Mouse (Mus musculus): Measurements from ENCODE around the gene 1700013G24Rik.
"Not testable (repeated sequence)": the region's sequence is repeated elsewhere in the genome, so short reads cannot be mapped to it uniquely, and the experiment has no call there.

The 1700013G24Rik gene

DNA sequence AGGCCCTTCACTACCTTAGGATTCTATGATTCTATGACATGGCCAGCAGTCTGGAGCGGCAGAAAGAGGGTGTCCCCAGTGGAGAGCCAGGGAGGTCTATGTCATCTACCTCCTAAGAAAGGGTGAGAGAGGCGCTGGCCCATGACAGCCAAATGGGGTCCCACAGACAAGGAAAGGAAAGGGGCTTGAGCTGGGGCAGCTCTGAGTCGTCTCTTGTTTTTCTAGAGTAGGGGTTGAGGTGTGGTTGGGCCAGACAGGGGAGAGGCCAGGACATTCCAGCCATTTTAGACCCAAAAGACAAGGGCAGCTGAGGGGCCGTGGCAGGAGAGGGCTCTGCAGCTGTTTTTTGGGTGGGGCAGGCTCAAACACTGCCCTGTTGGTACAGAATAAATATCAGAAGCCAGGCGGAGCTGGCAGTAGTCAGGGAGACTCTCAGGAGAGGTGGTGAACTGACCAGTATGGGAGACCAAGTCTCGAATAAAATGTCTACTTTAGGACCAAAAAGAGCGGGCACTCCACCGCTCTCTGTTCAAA, at the start of gene 1700013G24Rik:
Gene 1700013G24Rik (plus strand): TSS at position 51 of the 534 bp plus-strand sequence.
- no peak for DNase-seq (ENCODE audit: low read depth)

DNA sequence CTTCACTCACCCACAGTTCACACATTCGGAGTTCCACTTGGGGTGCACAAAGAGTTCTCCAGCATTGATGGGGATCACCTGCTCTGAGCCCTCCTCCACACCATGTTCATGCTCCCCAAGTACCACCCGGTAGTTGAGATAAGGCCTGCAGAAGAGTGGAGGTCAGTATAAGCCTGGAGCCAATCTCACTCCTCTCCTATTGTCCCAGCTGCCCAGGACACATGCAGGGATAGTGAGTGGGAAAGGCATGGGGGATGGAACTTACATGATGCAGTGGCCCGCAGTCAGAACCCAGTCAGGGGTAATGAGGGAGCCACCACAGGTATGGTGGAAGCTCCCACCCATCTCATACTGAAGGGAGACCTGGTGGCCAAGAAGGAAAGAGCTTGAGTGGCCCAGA, 47.5 kb upstream of the 1700013G24Rik start:
- DNase-seq (ENCODE audit: low read depth) = no peak

DNA sequence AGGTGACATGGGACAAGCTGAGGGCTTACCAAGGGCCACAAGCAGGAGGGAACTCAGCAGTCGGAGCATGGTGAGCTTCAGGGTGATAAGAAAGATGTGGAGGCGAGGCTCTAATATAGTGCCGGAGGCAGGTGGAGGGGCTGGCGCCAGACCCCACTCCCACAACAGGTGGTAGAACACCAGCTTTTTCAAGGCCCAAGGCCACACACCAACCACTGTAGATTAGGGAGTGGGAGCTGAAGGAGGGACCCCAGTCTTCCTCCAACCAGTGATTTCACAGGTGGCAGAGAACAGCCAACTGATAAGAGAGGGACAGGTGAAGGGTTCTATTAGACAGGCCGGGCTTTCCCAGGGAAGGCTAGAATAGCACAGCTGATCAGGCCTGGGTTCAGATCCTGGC, 43.4 kb upstream of the 1700013G24Rik start, which contains the start of gene Cela3a:
Gene Cela3a (minus strand): TSS at position 101 of the 400 bp plus-strand sequence.
- no peak for DNase-seq (ENCODE audit: low read depth)

DNA sequence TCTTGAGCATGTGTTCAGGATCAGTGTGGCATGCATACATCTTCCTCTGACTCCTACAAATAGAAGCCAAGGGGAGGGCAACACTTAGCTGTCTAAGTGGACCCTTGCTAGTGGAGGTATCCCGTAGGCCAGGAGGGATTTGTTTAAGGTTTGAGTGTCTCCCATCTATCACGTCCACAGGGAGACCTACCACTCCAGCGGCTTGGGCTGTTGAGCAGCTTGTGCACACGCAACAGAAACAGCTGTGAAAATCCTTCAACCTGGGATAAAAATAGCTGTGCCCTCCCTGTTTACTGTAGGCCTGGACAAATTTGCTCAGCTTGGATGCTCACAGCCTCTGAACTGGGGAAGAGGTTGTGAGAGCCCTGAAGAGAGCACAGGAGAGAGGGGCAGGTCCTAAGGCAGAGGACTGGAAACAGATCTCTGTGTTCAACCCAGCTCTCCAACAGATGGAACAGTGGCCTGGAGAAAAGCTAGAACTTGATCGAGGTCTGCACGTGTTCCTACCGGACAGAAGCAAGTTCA, 40.8 kb upstream of the 1700013G24Rik start:
- DNase-seq (ENCODE audit: low read depth) = not testable (repeated sequence)

DNA sequence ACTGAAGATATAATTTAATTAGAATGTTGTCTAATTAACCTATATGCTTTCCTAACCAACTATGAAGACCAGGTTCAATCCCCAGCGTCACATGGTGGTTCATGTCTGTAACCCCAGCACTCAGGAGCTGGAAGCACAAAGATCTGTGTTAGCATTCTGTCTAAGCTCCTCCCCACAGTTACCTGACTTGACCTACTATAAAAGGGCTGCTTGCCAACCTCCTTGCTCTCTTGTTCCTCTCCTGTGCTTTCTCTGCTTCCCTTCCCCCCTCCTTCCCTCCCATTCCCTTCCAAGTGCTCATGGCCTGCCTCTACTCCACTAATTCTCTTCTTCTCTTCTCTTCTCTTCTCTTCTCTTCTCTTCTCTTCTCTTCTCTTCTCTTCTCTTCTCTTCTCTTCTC, 38.1 kb upstream of the 1700013G24Rik start:
- no peak for DNase-seq (ENCODE audit: low read depth)

DNA sequence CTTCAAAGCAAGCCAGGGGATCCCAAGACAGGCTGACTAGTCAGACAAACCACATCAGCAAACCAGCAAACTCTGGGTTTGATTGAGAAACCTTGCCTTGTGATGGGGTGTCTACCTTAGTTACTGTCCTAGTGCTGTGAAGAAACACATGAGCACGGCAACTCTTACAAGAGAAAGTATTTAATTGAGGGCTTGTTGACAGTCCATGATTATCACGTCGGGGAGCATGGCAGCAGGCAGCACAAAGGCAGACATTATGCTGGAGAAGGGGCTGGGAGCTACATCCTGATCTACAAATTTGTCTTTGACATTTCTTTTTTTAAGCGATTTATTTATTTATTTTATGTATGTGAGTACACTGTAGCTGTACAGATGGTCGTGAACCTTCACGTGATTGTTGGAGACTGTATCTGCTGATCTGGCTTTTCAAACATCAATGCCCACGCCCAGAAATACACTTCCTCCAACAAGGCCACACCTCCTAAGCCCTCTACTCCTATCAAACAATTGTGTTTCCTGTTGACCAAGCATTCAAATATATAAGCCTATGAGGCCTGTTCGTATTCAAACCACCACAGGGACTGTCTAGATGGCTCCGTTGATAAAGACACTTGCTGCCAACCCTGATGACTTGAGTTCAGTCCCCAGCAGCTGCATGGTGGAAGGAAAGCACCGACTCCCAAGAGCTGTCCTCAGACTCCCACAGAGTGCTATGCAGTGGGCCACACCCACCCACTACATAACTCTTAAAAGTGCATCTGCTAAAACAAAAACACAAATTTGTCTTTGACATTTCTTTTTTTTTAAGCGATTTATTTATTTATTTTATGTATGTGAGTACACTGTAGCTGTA, 35.1 kb upstream of the 1700013G24Rik start:
- DNase-seq (ENCODE audit: low read depth) = peak; percentile 66

DNA sequence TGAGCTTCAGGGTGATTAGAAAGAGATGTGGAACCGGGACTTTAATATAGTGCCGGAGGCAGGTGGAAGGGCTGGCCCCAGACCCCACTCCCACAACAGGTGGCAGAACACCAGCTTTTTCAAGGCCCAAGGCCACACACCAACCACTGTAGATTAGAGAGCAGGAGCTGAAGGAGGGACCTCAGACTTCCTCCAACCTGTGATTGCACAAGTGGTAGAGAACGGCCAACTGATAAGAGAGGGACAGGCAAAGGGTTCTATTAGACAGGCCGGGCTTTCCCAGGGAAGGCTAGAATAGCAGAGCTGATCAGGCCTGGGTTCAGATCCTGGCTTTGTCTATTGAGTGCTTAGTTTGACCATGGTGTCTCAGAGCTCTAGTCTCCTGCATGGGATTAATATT, 22.6 kb upstream of the 1700013G24Rik start, which contains the start of gene Cela3b:
Gene Cela3b (minus strand): TSS at position 39 of the 400 bp plus-strand sequence.
- DNase-seq (ENCODE audit: low read depth) = peak; percentile 80

DNA sequence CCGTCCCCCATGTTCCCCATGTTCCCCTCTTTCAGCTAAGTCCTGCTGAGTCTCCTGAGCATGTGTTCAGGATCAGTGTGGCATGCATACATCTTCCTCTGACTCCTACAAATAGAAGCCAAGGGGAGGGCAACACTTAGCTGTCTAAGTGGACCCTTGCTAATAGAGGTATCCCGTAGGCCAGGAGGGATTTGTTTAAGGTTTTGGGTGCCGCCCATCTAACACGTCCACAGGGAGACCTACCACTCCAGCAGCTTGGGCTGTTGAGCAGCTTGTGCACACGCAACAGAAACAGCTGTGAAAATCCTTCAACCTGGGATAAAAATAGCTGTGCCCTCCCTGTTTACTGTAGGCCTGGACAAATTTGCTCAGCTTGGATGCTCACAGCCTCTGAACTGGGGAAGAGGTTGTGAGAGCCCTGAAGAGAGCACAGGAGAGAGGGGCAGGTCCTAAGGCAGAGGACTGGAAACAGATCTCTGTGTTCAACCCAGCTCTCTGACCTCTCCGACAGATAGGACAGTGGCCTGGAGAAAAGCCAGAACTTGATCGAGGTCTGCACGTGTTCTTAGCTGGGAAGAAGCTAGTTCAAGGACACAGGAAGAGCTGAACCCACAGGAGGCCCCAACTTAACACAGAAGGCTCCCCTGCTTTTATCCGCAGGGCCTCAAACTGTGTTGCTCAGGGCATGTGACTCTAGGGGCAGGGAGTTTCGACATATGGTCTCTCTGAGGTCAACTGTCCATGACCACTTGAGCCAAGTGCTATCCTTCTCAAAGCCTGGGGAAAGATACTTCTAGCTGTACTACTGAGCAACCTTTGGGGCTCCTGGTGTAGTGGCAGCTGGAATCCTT, 20.2 kb upstream of the 1700013G24Rik start:
- peak; percentile 92 for DNase-seq (ENCODE audit: low read depth)

DNA sequence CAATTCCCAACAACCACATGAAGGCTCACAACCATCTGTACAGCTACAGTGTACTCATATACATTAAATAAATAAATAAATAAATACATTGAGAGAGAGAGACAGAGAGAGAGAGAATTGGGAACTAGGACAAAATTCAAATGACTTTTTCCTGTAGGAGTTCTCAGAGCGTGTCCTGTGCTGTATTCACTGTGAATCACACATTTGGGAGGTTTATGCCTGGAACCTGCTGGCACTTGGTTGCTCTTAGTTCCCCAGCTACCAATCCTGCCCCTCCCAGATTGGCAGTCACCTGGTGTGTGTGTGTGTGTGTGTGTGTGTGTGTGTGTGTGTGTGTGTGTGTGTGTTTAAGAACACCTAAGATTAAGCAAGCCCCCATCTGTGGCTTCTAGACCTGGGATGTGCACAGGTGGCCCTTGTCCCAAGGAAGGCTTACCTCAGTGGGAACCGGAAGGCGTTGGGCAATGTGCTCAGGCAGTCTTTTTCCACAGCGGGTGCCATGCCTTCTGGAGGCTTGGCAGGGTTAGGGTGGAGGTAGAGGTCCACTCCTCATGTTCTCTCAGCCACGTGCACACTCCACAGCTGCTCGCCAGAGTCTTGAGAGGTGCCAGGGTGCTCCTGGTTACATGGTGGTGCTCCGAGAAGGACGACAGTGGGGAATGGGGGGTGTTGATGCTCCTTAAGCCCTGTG, 16.0 kb upstream of the 1700013G24Rik start:
- no peak for DNase-seq (ENCODE audit: low read depth)

DNA sequence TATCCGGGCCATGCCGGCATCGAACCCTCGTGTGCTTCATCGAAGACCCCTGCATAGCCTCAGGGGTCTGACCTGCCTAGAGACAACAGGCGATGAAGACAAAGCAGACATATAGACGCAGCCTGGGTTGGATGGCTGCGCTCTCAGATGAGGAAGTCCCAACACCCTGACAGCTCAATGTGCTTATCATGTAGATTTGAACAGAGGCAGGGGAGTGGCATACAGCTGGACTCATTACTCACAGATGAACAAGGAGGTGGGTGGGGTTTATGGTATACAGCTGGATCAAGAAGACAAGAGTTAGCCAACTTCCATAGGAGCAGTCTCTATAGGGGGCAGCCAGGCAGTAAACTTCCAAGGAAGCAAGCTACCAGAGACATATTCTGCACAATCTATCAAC, 14.2 kb upstream of the 1700013G24Rik start:
- peak; percentile 32 for DNase-seq (ENCODE audit: low read depth)

DNA sequence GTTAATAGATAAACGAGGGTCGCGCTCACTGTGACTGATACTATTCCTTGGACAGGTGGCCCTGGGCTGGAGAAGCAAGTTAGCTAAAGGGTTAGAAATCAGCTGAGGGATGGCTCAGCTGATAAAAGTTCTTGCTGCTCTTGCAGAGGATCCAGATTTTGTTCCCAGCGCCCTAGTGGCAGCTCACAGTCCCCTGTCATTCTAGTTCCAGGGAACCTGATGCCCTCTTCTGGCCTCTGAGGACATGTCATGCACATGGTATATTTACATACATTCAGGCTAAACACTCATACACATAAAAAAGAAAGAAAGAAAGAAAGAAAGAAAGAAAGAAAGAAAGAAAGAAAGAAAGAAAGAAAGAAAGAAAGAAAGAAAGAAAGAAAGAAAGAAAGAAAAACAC, 11.8 kb upstream of the 1700013G24Rik start:
- DNase-seq (ENCODE audit: low read depth) = no peak

DNA sequence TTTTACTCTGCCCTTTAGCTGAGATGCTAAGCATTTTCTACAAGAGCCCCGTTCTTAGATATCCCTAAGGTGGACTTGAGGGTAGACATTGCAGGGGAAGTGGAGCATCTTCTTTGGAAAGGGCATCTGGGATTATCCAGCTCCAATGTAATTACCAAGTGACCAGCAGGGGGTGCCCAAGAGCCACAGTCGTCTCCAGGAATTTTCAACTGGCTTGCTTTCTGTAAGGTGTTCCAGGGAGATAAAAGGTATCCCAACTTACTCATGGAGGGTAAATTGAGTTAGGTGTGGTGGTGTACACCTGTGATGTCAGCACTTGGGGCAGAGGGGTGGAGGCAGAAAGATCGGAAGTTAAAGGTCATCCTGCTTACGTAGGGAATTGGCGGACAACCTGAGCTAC, 9.5 kb upstream of the 1700013G24Rik start:
- peak; percentile 41 for DNase-seq (ENCODE audit: low read depth)

DNA sequence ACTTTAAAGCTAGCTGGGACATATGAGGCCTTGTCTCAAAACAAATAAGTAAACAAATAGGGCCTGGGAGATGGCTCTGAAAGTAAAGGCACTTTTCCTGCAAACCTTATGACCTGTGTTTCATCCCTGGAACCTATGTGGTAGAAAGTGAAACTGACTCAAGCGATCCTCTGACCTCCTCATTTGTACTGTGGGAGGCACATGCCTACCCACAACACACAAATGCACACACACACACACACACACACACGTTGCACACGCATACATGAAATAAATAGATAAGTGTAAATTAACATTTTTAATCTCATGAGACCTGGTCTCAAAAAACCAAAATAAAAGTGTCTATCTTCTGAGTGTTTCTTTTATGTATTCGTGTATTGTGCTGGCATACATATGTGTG, 7.2 kb upstream of the 1700013G24Rik start:
- DNase-seq (ENCODE audit: low read depth) = no peak

DNA sequence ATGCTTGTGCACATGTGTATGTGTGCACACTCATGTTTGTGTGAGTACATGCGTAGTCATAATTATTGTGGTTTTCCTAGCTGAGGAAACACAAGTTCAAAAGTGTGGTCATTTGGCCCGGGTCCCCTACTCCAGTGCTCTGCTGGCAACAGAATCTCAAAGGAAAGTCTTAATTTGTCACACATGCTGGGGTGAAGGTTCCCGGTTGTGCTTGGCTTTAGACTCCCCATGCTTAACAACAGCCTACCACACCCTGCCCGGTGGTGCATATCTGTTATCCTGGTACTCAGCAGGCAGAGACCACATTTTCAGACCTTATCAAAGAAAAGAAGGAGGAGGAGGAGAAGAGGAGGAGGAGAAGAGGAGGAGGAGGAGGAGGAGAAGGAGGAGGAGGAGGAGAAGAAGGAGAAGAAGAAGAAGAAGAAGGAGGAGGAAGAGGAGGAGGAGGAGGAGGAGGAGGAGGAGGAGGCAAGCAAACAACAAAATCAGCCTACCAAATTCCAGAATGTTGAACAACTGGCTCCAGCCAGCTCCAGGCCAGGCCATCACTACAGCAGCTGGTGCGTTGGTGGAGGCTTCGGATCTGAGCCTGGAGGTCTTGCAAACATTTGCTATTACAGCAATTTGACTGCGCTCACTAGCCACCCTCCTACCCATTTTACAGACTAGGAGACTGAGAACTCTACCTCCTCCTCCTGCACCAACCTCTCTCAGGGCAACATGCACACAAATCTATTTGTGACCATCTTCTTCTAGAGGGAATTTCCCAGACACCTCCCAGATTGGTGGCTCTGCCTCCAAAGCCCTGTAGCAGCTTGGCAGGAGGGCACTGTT, 5.5 kb upstream of the 1700013G24Rik start:
- peak; percentile 70 for DNase-seq (ENCODE audit: low read depth)

DNA sequence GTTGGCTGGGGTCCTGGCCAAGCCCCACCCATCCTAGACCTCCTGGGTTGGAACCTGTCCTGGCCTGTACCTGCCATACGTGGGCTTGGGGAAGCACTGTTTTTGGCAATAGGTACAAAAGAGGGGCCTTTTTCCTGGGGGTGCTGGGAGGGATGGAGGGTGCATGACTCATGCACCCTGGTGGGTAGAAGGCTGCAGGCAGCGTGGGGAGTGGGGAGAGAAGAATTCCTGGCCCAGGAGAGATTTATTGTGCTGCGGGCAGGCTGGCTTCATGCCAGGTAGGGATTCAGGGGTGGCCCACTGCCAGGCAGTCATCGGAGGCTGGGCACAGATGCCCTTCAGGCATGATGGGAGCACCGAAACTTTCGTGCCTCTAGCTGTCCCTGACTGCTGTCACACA, 4.9 kb upstream of the 1700013G24Rik start:
- no peak for DNase-seq (ENCODE audit: low read depth)

DNA sequence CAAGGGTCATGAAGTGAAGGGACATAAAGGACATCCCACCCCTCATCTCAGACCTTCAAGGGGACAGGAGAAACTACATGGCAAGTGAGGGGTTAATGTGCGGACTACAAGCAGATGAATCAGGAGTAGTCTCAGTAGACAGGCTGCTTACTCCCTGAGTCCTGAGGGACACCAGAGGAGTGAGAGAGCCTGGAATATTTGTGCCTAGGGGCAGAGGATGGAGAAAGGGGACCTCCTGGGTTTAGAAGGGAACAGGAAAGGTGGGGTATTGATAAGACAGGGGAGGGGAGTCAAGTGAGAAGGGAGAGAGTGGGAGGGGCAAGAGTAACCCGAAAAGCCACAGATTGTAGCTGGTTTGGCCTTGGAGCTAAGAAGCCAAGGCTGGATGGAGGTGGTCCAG, 4.4 kb upstream of the 1700013G24Rik start:
- DNase-seq (ENCODE audit: low read depth) = no peak

DNA sequence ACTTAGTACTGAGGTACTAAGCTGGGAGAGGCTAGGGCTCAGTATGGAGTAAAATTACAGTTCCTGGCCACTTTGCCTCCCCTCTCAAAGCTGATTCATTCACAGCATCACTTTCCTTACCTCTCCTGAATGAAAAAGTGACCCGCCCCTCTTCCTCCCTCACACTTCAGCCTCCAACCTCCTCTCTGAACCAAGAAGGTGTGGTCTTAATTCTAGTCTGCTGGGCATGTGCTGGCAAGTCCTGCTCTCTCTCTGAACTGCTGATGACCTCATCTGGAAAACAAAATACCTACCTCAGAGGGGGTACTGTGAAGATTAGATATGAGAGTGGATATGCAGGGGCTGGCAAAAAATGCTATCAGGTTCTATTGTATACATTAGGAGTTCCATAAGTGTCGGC, 4.0 kb upstream of the 1700013G24Rik start:
- DNase-seq (ENCODE audit: low read depth) = peak; percentile 26

DNA sequence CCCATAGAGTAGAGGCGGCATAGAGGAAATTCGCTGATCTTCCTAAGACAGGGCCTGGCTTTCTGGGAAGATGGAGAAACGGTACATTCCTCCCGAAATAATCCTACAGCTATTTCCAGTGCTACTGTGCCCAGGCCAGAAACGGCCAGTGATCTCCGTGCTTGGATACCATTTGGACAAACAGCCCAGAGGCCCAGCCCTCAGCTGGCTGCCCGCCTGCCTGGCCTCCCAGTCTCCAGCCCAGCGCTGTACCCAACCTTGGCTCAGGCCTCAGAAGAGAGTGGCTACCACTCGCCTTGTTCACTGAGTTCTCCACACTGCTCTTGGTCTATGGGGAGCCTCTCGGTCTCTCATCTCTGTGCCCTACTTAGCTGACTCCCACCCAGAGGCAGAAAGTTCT, 3.4 kb upstream of the 1700013G24Rik start:
- no peak for DNase-seq (ENCODE audit: low read depth)

DNA sequence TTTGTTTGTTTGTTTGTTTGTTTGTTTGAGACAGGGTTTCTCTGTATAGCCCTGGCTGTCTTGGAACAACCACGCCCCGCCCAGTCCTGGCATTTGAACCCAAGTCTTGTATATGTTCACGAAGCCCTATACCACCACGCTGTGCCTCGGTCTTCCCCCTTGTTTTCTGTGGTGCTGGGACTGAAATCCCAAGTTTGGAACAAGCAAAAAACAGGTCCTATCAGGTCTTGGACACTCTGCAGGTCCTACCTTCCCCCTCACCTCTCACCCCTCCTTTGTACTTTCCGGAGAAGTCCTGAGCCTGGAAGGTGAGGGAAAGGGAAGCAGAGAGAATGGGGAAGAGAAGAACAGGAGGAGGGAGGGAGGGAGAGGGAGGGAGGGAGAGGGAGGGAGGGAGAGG, 894 bp upstream of the 1700013G24Rik start:
- no peak for DNase-seq (ENCODE audit: low read depth)

DNA sequence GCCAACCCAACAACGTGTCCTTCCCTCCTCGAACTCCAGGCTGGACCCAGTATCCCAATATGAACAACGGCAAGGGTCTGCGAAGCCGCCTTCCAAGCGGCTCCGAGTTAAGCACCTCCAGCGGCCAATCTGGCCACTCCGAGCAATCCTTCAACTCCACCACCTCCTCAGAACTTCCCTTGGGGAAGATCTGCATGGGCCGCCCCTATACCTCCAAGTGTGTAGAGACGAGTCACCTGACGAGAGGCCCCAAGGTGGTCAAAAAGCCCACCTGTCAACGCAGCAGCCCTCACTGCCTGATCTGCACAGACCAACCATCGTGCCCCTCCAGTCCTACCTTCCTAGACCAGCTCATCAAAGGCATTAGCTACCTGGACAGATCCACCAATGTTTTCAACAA, 1.5 kb downstream of the 1700013G24Rik start:
- no peak for DNase-seq (ENCODE audit: low read depth)

DNA sequence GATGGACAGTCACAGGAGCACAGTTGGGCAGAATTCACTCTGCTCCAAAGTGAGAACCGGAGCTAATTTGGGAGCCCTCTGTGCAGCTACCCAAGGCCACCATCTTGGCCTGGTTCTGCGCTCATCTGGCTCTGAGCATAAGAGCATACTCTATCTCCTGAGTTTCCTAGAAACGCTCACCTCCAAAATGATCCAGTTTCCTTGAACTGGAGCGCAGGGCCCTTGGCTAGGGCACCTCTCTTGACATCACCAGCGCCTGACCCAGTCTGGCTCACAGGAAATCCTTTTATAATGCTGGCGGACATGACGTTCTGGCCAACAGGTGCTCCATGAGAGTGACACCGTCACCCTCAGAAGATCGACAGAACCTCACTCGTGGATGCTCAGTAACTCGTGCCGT, 3.5 kb downstream of the 1700013G24Rik start:
- DNase-seq (ENCODE audit: low read depth) = no peak

Measured in 416B (cell line).